Mouse (Mus musculus): ENCODE measurements around the gene Sprr4.
"Not testable (repeated sequence)": the region's sequence is repeated elsewhere in the genome, so short reads cannot be mapped to it uniquely, and the experiment has no call there.

The Sprr4 gene

GRCm38 (mm10) chr3:92500393-92500792, at the start of gene Sprr4:
Sprr4 (minus strand) TSS chr3:92500493.
- DNase-seq (ENCODE audit: low read depth, low spot score), result no peak

- DNase-seq (ENCODE audit: low read depth, low spot score), result no peak
Observed at GRCm38 (mm10) chr3:92534411-92534810, 34.1 kb upstream of the Sprr4 start, which contains the start of gene 2310046K23Rik. 2310046K23Rik (minus strand) TSS chr3:92534511.

GRCm38 (mm10) chr3:92512325-92512724, 12.0 kb upstream of the Sprr4 start:
- DNase-seq (ENCODE audit: low read depth, low spot score), result peak; percentile 19

GRCm38 (mm10) chr3:92510786-92511185, 10.5 kb upstream of the Sprr4 start:
- DNase-seq (ENCODE audit: low read depth, low spot score), result peak; percentile 39

GRCm38 (mm10) chr3:92508185-92508584, 7.9 kb upstream of the Sprr4 start:
- no peak for DNase-seq (ENCODE audit: low read depth, low spot score)

- no peak for DNase-seq (ENCODE audit: low read depth, low spot score)
Observed at GRCm38 (mm10) chr3:92503528-92503927, 3.2 kb upstream of the Sprr4 start.

- DNase-seq (ENCODE audit: low read depth, low spot score), result not testable (repeated sequence)
Observed at GRCm38 (mm10) chr3:92490262-92490661, 10.0 kb downstream of the Sprr4 start.

- DNase-seq (ENCODE audit: low read depth, low spot score), result no peak
Observed at GRCm38 (mm10) chr3:92486307-92486706, 14.0 kb downstream of the Sprr4 start.

GRCm38 (mm10) chr3:92485863-92486262, 14.4 kb downstream of the Sprr4 start, which contains the start of gene Sprr1a:
Sprr1a (minus strand) TSS chr3:92485895.
- DNase-seq (ENCODE audit: low read depth, low spot score), result no peak

- peak; percentile 33 for DNase-seq (ENCODE audit: low read depth, low spot score)
Observed at GRCm38 (mm10) chr3:92481249-92481648, 19.0 kb downstream of the Sprr4 start.

- DNase-seq (ENCODE audit: low read depth, low spot score), result no peak
Observed at GRCm38 (mm10) chr3:92470111-92470510, 30.2 kb downstream of the Sprr4 start.

GRCm38 (mm10) chr3:92467424-92467823, 32.9 kb downstream of the Sprr4 start:
- DNase-seq (ENCODE audit: low read depth, low spot score), result no peak

GRCm38 (mm10) chr3:92466576-92466975, 33.7 kb downstream of the Sprr4 start:
- no peak for DNase-seq (ENCODE audit: low read depth, low spot score)

GRCm38 (mm10) chr3:92458620-92459019, 41.7 kb downstream of the Sprr4 start, which contains the start of gene Sprr3:
Sprr3 (minus strand) TSS chr3:92458720.
- DNase-seq (ENCODE audit: low read depth, low spot score), result no peak

GRCm38 (mm10) chr3:92455151-92455550, 45.1 kb downstream of the Sprr4 start:
- DNase-seq (ENCODE audit: low read depth, low spot score), result no peak

All from R1 (cell line).